Mouse (Mus musculus): ENCODE measurements around the gene Rasgrp3.

- TF ChIP-seq POLR2A (IDR thresholded peaks at IDR 0.05; ENCODE audit: extremely low read depth, insufficient read depth, low read length) (no peak), CTCF (IDR thresholded peaks at IDR 0.05; ENCODE audit: low read depth, low read length) (no peak)
Observed at GRCm38 (mm10) chr17:75526411-75526810, 90.7 kb downstream of the Rasgrp3 start.

Measured in liver, adult 2 months (tissue).